Mouse (Mus musculus) embryonic facial prominence, embryonic 14.5 days (tissue): ENCODE data around the gene Adcy7. TPM values are rescaled to one million over a fixed set of nuclear protein-coding genes. Genes with fewer than 3 reads are reported as not detected.

Experiments used
- ATAC-seq: fragments of 200-750 bp; cut with Nextera tagmentation; 2 replicates; pipeline ENCODE4 v1.8.0; 2017; ENCODE audit warnings: low read depth, moderate number of reproducible peaks, moderate TSS enrichment
- DNase-seq: peaks from one replicate; pipeline ENCODE4 v3.0.0-alpha.2; 2015; ENCODE audit warnings: low spot score
- H3K27ac ChIP-seq: fragments of 300-500 bp; sonication (generic); replicated peaks from 2 replicates; pipeline ENCODE4 v1.5.1; 2014; ENCODE audit warnings: low read depth, mild to moderate bottlenecking, low read length, moderate library complexity
- H3K27me3 ChIP-seq: fragments of 300-500 bp; sonication (generic); replicated peaks from 2 replicates; pipeline ENCODE4 v1.6.1; 2014; ENCODE audit warnings: low read length; ENCODE audit not compliant: control insufficient read depth, insufficient read depth
- H3K36me3 ChIP-seq: fragments of 300-500 bp; sonication (generic); 2 replicates; pipeline ENCODE4 v1.6.1; 2014; ENCODE audit warnings: low read length, mixed read lengths; ENCODE audit not compliant: control insufficient read depth, insufficient read depth
- H3K4me1 ChIP-seq: fragments of 300-500 bp; sonication (generic); 2 replicates; pipeline ENCODE4 v1.6.1; 2014; ENCODE audit warnings: antibody characterized with exemption, low read length; ENCODE audit not compliant: control insufficient read depth, insufficient read depth
- H3K4me2 ChIP-seq: fragments of 300-500 bp; sonication (generic); 2 replicates; pipeline ENCODE4 v1.6.1; 2014; ENCODE audit warnings: low read depth, mild to moderate bottlenecking, low read length, moderate library complexity, mixed read lengths
- H3K4me3 ChIP-seq: fragments of 300-500 bp; sonication (generic); 2 replicates; pipeline ENCODE4 v1.5.1; 2014; ENCODE audit warnings: low read depth, mild to moderate bottlenecking, low read length
- H3K9ac ChIP-seq: fragments of 300-500 bp; sonication (generic); 2 replicates; pipeline ENCODE4 v1.6.1; 2014; ENCODE audit warnings: low read depth, mild to moderate bottlenecking, low read length, moderate library complexity, mixed read lengths
- H3K9me3 ChIP-seq: fragments of 300-500 bp; sonication (generic); 2 replicates; pipeline ENCODE4 v1.6.1; 2016; ENCODE audit warnings: low read length; ENCODE audit not compliant: control insufficient read depth
- WGBS: fragments of 180-500 bp; shearing (Covaris S2); extraction: QIAGEN DNeasy Blood & Tissue Kit; methylation state at CpG from one replicate; pipeline ENCODE4 v1.1.7; 2014; 5-methylcytosine and 5-hydroxymethylcytosine counted together
- polyA plus RNA-seq: library from polyadenylated mRNA; unstranded; fragments of >200 nt; fragmentation: Nextera tagmentation; extraction: Ambion mirVana; gene quantifications from 2 replicates; pipeline ENCODE4 v1.2.1, GENCODE M21; 2014

Gene Adcy7
- polyA plus RNA-seq, 1 experiment from 2014 or later: 7.3 TPM

DNA sequence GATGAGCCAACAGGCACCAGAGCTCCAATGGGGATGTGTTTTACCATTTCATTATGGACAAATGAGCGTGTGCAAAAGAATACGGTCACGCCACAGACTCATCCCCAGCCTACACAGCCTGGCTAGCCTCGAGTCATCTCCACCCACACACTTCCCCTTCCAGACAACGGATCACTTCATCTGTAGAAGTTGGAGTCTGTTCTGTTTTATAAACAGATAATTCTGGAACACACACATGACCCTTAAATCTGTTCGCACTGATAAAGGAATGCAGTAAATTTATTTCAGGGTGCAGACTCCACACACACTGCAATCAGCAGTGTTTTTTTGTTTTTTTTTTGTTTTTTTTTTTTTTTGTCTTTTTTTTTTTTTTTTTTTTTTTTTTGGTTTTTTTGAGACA, 7.5 kb downstream of the Adcy7 start:
- no peaks in the 10 kb centered on the region for H3K36me3 ChIP-seq
- peaks cover 13% of the 10 kb centered on the region for H3K4me1 ChIP-seq
- 70% methylated on average over 6 of the region's 6 CpGs for WGBS
- no peaks in the 10 kb centered on the region for H3K9me3 ChIP-seq
- H3K27me3 ChIP-seq: no peaks in the 10 kb centered on the region
- H3K4me2 ChIP-seq: no peak overlapping the region
- ATAC-seq (no peak), DNase-seq (no peak)
- no peak overlapping the region for H3K27ac ChIP-seq
- H3K9ac ChIP-seq: no peak overlapping the region
- H3K4me3 ChIP-seq: no peak overlapping the region

DNA sequence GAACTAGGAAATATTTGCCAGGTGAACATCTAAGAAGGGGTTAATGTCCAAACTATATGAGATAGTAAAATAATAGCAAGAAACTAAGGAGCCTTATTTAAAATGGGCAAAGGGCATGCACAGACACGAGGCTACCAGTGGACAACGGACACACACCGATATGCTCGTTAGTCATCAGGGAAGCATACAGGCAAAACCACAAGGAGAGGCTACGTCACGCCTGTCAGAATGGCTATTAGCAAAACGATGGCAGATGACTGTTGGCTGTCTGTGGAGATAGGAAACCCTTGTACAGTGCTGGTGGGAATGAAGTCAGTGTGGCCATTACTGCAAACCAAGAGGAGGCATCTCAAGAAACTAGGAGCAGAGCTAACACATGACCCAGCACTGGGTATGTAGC, 8.7 kb downstream of the Adcy7 start:
- H3K27me3 ChIP-seq: no peaks in the 10 kb centered on the region
- H3K4me1 ChIP-seq: peaks cover 21% of the 10 kb centered on the region
- no peak overlapping the region for H3K4me2 ChIP-seq
- ATAC-seq (no peak), DNase-seq (no peak)
- WGBS: 67% methylated on average over 7 of the region's 7 CpGs
- H3K9ac ChIP-seq: no peak overlapping the region
- no peak overlapping the region for H3K4me3 ChIP-seq
- no peak overlapping the region for H3K27ac ChIP-seq
- no peaks in the 10 kb centered on the region for H3K9me3 ChIP-seq
- no peaks in the 10 kb centered on the region for H3K36me3 ChIP-seq

DNA sequence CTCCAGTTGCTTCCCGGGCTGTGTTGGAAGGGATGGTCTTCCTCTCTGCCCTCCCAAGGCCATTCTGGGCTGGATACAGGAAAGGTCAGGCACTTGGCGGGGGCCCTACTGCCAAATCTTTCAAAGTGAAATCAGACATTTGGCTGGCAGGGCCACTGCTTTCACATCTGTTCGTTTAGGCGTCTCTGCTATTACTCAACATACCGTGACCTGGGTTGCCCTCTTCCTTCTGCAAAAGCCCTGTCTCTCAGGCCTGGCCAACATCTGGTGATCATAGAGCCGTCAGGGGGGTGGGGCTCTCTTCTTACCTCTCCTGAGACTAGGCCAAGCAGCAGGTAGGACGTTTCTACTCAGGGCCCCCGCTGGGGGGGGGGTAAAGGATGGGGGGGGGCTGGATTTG, 10.5 kb downstream of the Adcy7 start:
- DNase-seq: peak; percentile 68
- Histone ChIP-seq H3K27me3 (no peaks in the 10 kb centered on the region), H3K4me1 (peaks cover 23% of the 10 kb centered on the region), H3K27ac (no peak overlapping the region), H3K9ac (no peak overlapping the region), H3K4me2 (no peak overlapping the region), H3K9me3 (no peaks in the 10 kb centered on the region), H3K4me3 (no peak overlapping the region), H3K36me3 (no peaks in the 10 kb centered on the region)
- ATAC-seq: no peak; the same call in 1 of the 2 replicates
- WGBS: 22% methylated on average over 8 of the region's 8 CpGs

DNA sequence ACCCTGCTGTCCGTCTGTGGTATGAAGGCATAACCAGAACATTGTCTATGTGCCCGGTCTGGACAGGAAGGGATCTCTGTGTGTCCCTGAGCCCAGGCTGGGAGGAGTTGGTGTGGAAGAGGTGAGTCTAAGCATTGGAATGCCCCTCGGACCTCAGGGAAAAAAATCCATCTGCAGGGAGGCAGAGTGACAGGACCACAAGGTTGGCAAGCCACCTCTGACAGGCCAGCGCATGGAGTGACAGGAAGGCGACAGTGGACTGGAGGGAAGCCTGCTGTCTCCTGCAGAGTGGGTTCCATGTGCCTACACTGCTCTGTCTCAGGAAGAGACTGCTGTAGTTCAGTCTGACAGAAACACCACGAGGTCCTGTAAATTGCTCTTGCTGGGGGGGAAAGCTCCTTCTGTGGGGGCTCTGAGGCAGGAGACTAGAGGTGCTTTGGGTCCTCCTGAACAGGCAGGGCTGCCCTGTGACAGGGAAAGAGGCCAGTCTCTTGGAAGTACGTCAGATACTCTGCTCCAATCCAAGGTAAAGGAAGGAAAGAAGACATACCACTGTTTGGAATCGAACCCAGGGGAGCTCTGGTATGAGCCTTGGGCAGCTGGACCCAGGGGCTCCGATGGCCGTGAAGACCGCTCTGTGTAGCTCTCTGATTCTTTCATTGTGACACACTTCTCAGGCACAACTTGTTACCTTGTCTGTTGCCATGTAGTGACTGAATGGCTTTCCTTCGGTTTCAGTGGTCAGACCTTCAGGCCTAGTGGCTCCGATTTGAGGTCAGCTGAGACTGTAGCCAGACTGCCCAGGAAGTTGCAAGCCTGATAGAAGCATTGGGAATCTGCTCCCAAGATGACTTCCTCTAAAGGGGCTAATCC, 11.3 kb downstream of the Adcy7 start:
- no peak overlapping the region for H3K27ac ChIP-seq
- ATAC-seq (no peak), DNase-seq (no peak)
- H3K9ac ChIP-seq: no peak overlapping the region
- 63% methylated on average over 13 of the region's 13 CpGs for WGBS
- H3K4me3 ChIP-seq: no peak overlapping the region
- H3K36me3 ChIP-seq: no peaks in the 10 kb centered on the region
- H3K9me3 ChIP-seq: no peaks in the 10 kb centered on the region
- no peak overlapping the region for H3K4me2 ChIP-seq
- H3K27me3 ChIP-seq: no peaks in the 10 kb centered on the region
- H3K4me1 ChIP-seq: peaks cover 31% of the 10 kb centered on the region

DNA sequence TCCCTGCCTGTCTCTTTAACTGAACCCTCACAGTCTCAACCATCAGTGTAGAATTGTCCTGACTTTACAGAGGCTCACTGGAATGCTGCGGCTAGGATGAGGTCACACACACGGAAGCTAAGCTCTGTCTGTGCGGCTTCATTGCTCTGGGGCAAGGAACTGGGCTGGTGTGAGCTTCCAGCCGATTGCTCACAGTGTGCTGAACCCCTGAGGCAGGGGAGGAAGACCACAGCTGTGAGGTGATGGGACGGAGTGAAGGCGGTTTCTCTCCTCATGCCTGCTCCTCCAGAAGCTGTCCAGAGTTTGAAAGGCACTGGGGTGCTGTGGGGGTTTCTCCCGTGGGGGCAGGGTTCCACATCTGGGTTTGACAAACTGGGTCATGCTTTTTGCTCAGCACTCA, 12.5 kb downstream of the Adcy7 start:
- no peak overlapping the region; the same call in 1 of the 2 replicates for H3K27ac ChIP-seq
- H3K9ac ChIP-seq: no peak overlapping the region; the same call in 1 of the 2 replicates
- peak overlapping the region; percentile 14; the same call in 1 of the 2 replicates for H3K4me2 ChIP-seq
- 23% methylated on average over 7 of the region's 7 CpGs for WGBS
- H3K4me3 ChIP-seq: no peak overlapping the region
- no peaks in the 10 kb centered on the region for H3K27me3 ChIP-seq
- peaks cover 39% of the 10 kb centered on the region for H3K4me1 ChIP-seq
- no peaks in the 10 kb centered on the region for H3K9me3 ChIP-seq
- ATAC-seq: peak; percentile 51; the same call in 1 of the 2 replicates
- no peaks in the 10 kb centered on the region for H3K36me3 ChIP-seq
- DNase-seq: peak; percentile 78

DNA sequence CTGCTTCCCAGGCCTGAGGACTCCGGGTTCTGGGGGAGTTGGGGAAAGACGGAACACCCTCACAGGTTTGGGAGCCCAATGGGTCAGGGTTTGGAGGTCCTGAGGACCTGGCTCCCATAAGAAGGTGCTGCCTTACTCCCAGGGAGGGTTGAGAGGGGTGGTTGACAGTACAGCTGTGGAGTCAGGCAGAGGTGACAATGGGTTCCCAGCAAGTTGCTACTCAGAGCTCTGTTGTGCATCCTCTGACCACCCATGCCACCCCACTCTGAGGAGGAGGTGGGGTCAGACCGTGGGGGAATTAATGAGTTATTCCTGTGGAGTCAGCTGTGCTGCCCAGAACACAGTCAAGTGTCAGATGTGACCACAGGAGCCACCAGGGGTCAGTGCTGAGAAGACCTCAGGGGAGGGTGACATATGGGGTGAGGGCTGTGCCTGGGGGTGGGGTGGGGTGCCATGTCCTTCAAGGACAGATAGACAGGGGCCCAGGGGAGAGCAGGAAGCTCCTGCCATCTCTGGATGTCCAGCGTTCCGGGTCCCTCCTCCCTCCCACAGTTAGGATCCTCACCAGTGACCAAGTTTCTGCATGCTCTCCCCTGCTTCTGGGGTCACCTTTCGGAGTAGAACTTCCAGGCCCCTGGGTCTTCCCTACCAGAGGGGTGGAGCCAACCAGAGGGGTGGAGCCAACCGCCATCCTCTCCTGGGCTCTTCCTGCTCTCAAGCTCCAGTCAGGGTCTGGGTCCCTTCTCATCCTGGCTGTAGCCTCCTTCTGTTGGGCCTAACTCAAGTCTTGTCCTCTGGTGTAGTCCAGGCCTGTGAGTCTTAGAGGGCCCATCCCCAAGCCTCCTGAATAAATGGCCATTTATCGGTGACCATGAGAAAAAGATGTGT, 13.5 kb downstream of the Adcy7 start:
- 83% methylated on average over 8 of the region's 8 CpGs for WGBS
- H3K36me3 ChIP-seq: no peaks in the 10 kb centered on the region
- H3K4me2 ChIP-seq: no peak overlapping the region
- H3K9ac ChIP-seq: no peak overlapping the region
- H3K4me1 ChIP-seq: peaks cover 39% of the 10 kb centered on the region
- H3K27me3 ChIP-seq: no peaks in the 10 kb centered on the region
- no peak; the same call in 1 of the 2 replicates for ATAC-seq
- H3K4me3 ChIP-seq: no peak overlapping the region
- no peaks in the 10 kb centered on the region for H3K9me3 ChIP-seq
- DNase-seq: no peak
- H3K27ac ChIP-seq: no peak overlapping the region

DNA sequence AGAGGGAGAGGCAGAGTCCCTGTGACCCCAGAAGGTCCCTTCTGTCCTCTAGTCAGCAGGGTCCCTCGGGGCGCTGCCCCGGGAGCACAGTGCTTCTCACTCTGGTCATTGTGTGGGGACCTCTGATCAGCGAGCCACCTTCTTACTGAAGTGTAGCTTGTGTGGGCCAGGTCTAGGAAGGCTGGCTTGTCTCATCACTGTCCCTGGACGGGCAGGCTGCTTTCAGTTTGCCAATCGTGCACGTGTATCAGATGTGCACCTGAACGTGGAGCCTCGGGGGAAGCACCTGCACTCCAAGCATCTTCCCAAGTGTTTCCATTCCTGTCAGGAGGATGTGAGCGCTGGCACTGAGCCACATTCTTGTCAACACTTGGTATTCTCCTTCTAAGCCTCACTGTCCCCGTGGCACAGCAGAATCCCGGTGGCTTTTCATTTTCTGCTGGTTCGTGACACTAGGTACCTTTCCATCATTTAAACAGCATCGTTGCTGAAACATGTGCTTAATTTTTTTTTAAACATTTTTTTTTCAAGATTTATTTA, 14.3 kb downstream of the Adcy7 start:
- Histone ChIP-seq H3K36me3 (no peaks in the 10 kb centered on the region), H3K9me3 (no peaks in the 10 kb centered on the region), H3K9ac (no peak overlapping the region), H3K4me2 (no peak overlapping the region), H3K27me3 (no peaks in the 10 kb centered on the region), H3K4me1 (peaks cover 39% of the 10 kb centered on the region), H3K4me3 (no peak overlapping the region), H3K27ac (no peak overlapping the region)
- 74% methylated on average over 14 of the region's 14 CpGs for WGBS
- no peak for ATAC-seq
- DNase-seq: peak; percentile 79

DNA sequence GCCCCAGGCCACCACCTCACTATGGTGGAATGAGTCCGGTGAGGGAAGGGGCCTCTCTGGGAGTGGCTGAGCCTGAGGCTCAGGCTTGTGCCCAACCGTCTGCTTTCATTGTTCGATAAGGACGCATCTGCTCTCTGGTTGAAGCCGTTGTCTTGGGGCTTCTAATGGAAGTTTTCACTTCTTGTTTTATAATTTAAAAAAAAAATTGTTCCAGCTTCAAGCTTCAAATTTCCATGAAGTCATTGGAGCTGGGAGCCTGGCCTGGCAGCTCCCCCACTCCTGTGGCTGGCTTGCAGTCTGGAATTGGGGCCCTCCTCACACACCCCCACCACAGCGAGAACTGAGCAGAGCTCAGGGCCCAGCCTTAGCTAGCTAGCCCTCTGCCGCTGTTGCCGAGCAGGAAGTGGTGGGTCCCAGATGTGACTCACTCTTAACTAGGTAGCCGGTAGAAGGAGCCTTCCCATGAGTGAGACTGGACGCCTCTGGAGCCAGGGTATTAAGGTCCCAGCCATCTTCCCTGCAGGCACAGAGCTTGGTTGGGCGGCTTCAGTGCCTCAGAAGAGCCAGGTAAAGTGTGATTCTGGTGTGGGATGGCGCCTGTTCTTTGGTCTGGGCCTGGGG, 16.5 kb downstream of the Adcy7 start:
- H3K4me1 ChIP-seq: peaks cover 32% of the 10 kb centered on the region
- DNase-seq (peak; percentile 73), ATAC-seq (peak; percentile 35; the same call in 1 of the 2 replicates)
- H3K9me3 ChIP-seq: no peaks in the 10 kb centered on the region
- H3K4me3 ChIP-seq: no peak overlapping the region
- H3K27ac ChIP-seq: peak overlapping the region; percentile 87
- H3K27me3 ChIP-seq: no peaks in the 10 kb centered on the region
- H3K36me3 ChIP-seq: no peaks in the 10 kb centered on the region
- peak overlapping the region; percentile 52 for H3K9ac ChIP-seq
- 40% methylated on average over 12 of the region's 12 CpGs for whole genome bisulfite sequencing
- H3K4me2 ChIP-seq: no peak overlapping the region; the same call in 1 of the 2 replicates
